Mouse (Mus musculus) CH12.LX (cell line): ENCODE measurements around the gene Trim41.

ENCODE experiments used
- MAZ ChIP-seq: IDR thresholded peaks from 2 replicates; pipeline ENCODE4 v1.6.1; 2012; ENCODE audit warnings: low read depth, mild to moderate bottlenecking, inconsistent platforms, low read length, improper control_type of control experiment, moderate library complexity
- POLR2AphosphoS2 ChIP-seq: IDR thresholded peaks from 2 replicates; pipeline ENCODE4 v1.6.1; 2011; ENCODE audit warnings: low read depth, low read length, improper control_type of control experiment
- TBP ChIP-seq: conservative IDR thresholded peaks from 2 replicates; pipeline ENCODE4 v1.6.1; 2011; ENCODE audit warnings: low read depth, low read length, improper control_type of control experiment

DNA sequence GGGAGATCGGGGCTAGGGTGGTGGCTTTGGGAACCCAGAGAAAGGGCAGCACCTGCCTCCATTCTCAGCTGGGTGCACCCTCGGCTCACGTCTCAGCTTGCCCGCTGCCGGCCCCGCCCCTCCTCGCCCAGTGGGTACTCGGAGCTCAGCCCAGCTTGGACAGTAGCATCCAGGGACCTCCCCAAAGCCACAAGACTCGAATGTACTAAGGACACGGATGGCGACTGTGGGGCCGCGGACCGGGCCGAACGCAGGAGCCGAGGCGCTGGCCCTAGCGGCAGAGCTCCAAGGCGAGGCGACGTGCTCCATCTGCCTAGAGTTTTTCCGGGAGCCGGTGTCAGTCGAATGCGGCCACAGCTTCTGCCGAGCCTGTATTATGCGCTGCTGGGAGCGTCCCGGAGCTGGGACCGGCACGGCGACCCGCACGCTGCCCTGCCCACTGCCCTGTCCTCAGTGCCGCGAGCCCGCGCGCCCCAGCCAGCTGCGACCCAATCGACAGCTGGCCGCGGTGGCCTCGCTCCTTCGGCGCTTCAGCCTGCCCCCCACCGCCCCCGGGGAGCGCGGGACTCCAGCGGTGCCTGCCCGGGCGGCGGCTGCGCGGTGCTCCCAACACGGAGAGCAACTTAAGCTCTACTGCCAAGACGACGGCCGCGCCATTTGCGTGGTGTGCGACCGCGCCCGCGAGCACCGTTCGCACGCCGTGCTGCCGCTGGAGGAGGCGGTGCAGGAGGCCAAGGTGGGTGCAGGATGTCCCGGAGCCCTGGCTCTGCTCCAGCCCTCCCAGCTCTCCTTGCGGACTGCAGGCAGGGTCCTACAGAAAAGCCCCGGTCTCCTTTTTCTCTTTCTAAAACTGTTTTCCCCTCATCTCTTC, 20.4 kb upstream of the Trim41 start:
- peak; percentile 48; the same call in 1 of the 2 replicates for TF ChIP-seq POLR2AphosphoS2
- peak; percentile 65; the same call in 1 of the 2 replicates for TF ChIP-seq TBP
- peak; percentile 77 for TF ChIP-seq MAZ
